Mouse (Mus musculus): ENCODE data around the gene Slc6a21. TPM values are rescaled to one million over a fixed set of nuclear protein-coding genes. Genes with fewer than 3 reads are reported as not detected.

Slc6a21 gene
- not detected in 2 replicates for polyA plus RNA-seq (2015; fragmentation: Nextera tagmentation; extraction: Ambion mirVana)

DNA sequence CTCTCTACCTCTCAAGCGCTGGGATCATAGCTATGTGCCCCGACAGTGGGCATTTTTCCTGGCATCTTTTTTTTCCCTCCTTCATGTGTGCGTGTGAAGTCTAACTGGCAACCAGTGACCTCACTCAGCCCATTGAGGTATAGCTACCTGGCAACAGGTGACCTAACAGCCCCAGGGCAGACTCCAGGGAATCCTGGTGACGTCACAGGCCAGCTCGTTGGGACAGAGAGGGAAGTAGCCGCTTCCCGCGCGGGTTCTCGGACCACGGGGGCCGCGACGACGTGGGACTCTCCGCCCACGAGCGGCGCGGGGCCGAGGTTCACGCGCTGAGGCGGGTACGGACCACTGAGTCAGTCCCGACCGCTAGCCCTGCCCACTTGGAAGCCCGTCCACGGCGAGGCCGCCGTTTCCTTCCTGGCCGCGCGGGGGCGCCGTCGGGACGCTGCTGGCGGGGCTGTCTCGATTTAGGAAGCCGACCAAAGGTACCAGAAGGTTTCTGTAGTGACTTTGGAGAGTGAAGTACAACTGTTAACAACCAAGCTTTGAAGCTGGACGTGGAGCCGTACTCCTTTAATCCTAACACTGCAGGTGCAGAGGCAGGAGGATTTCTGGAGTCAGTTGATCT, at the start of gene Slc6a21:
Gene Slc6a21 (plus strand): TSS at position 378 of the 625 bp plus-strand sequence.

DNA sequence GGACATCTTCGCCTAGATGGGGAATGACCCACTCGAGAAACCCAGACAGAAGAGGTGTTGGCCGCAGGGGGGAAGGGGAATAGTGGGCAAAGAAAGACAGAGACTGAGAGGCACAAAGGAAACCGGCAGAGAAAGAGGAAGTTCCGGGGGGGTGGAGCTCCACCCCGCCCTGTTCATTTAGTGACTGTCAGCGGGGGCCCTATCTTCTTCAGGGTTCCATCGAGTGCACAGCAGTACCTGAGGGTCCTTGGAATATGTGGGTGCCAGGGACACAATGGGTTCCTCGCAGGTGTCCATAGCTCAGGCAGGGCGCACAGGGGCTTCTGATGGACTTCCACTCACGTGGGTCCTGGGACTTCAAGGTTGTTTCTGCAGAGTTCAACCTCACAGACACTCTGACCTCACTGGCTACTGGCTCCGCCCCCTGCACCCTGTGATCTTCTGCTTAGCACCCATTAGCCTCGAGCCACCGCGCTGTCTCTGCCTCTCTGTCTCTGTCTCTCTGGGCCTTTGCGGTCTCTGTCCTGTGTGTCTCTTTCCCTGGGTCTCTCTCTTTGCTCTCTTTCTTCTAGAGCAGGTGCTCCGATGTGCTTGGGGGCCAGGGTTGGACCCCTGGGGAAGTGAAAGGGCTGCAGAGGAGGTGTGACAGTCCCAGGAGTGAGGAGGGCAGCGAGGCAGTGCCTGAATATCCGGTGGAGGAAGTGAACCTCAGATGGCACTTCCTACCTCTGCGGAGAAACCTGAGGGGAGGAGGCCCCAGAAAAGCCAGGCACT, 38.4 kb upstream of the Slc6a21 start, which contains the start of gene Cd37:
Gene Cd37 (minus strand): TSS at position 393 of the 774 bp plus-strand sequence.

DNA sequence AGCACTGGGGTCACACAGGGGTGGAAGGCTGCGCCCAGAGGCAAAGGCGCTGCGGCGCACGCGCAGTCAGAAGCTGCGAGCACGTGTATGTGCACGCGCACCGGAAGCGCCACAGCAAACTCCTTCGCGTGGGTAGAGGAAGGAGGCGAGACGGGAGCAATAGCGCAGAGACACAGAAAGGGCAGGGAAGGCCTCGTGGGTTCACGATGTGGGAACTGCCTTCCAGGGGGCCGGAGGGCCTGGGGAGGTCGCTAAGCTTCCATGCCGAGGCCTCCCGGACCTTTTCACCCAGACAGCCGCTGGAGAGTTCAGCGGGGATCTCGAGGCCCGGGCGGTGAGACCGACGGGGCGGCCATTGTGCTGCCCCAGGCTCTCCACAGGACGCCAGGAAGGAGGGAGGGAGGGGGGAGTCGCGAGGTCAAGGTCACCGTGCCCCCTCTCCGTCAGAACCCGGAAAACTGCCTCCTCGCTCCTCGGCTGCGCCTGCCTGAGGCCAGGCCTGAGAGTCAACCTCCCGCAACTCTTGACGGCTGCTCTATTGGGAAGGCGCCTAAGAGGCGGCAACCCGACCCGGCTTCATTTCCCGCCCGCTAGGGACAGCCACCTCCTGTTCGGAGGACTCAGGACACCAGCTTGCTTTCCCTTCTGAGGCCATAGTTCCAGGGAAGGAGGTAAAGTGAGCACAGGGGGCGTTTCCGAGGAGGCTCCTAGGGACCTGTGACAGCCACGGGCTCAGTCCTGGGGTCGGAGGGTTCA, 36.5 kb upstream of the Slc6a21 start, which contains the start of gene Slc6a16:
Gene Slc6a16 (plus strand): TSS at position 453 of the 756 bp plus-strand sequence.

DNA sequence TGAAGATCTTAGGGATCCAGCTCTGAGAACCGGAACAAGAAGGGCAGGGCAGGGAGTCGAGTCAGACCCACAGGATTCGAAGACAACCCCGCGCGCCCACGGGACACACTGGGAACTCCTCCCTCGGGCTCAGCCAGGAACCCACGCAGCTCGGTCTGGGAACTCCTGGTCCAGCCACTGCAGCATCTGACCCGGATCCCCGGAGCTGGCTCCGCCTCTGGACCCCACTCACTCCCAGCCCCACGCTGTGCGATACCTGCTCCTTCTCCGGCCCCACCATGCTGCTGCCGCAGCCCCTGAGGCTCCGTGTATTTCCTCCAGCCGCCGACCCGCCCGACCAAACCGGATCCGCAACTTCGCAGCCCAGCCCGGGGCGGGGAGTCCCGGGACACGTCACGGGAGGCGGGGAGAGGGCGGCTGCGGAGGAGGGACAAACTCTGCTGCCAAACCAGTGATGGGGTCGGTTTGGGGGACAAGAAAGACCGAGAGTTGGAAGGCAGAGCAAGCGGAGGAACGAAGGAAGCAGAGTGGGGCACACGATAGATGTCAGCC, 56.2 kb downstream of the Slc6a21 start, which contains the start of gene Trpm4:
Gene Trpm4 (minus strand): TSS at position 350 of the 552 bp plus-strand sequence.

DNA sequence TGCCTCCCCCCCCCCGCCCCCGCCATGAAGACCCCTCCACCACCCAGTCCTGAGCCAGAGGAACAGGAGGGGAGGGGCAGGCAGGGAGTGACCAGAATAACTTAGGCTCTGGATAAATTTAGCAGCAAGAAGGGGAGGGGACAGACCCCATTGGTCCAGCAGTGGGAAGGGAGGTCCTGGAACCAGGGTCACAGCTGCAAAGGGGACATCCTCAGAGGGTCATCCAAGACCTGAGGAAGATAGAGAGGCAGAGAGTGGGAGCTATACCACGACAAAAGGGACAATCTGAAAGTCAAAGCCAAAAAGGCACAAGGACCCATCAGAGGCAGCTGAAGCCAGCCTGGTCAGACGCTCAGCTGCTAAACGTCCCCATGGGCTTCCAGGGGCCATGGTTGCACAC, 57.7 kb downstream of the Slc6a21 start, which contains the start of gene Hrc:
Gene Hrc (plus strand): TSS at position 235 of the 400 bp plus-strand sequence.

Other genes with a start within 250 kb of the Slc6a21 start
- gene Prr12, start 224.6 kb upstream of the Slc6a21 start, polyA plus RNA-seq (2015; fragmentation: Nextera tagmentation; extraction: Ambion mirVana), result 3.9 and 5.0 TPM in 2 replicates
- 37.2 and 45.0 TPM in 2 replicates for gene Nosip, start 215.1 kb upstream of the Slc6a21 start, polyA plus RNA-seq (2015; fragmentation: Nextera tagmentation; extraction: Ambion mirVana)
- gene Prrg2, start 214.8 kb upstream of the Slc6a21 start, polyA plus RNA-seq (2015; fragmentation: Nextera tagmentation; extraction: Ambion mirVana), result 10.0 and 12.4 TPM in 2 replicates
- 80.3 and 93.9 TPM in 2 replicates for gene Rcn3, start 185.3 kb upstream of the Slc6a21 start, polyA plus RNA-seq (2015; fragmentation: Nextera tagmentation; extraction: Ambion mirVana)
- gene Fcgrt, start 173.7 kb upstream of the Slc6a21 start, polyA plus RNA-seq (2015; fragmentation: Nextera tagmentation; extraction: Ambion mirVana), result 59.4 and 86.0 TPM in 2 replicates
- gene Rps11, start 153.1 kb upstream of the Slc6a21 start, polyA plus RNA-seq (2015; fragmentation: Nextera tagmentation; extraction: Ambion mirVana), result 1,257 and 1,307 TPM in 2 replicates
- gene Rpl13a, start 148.8 kb upstream of the Slc6a21 start, polyA plus RNA-seq (2015; fragmentation: Nextera tagmentation; extraction: Ambion mirVana), result 1,601 and 1,631 TPM in 2 replicates
- 0.35 and 0.44 TPM in 2 replicates for gene Gm45713, start 141.3 kb upstream of the Slc6a21 start, polyA plus RNA-seq (2015; fragmentation: Nextera tagmentation; extraction: Ambion mirVana)
- gene Flt3l, start 141.1 kb upstream of the Slc6a21 start, polyA plus RNA-seq (2015; fragmentation: Nextera tagmentation; extraction: Ambion mirVana), result 7.2 and 9.3 TPM in 2 replicates
- 45.1 and 48.9 TPM in 2 replicates for gene Pih1d1, start 123.2 kb upstream of the Slc6a21 start, polyA plus RNA-seq (2015; fragmentation: Nextera tagmentation; extraction: Ambion mirVana)
- gene Aldh16a1, start 122.9 kb upstream of the Slc6a21 start, polyA plus RNA-seq (2015; fragmentation: Nextera tagmentation; extraction: Ambion mirVana), result 29.7 and 31.2 TPM in 2 replicates
- not detected in 2 replicates for gene Slc17a7, start 113.6 kb upstream of the Slc6a21 start, polyA plus RNA-seq (2015; fragmentation: Nextera tagmentation; extraction: Ambion mirVana)
- gene Gfy, start 97.9 kb upstream of the Slc6a21 start, polyA plus RNA-seq (2015; fragmentation: Nextera tagmentation; extraction: Ambion mirVana), result not detected in 2 replicates
- not detected in 2 replicates for gene Pth2, start 96.5 kb upstream of the Slc6a21 start, polyA plus RNA-seq (2015; fragmentation: Nextera tagmentation; extraction: Ambion mirVana)
- gene Ccdc155, start 72.6 kb upstream of the Slc6a21 start, polyA plus RNA-seq (2015; fragmentation: Nextera tagmentation; extraction: Ambion mirVana), result 0.12 and 0.29 TPM in 2 replicates
- 7.5 and 8.4 TPM in 2 replicates for gene Dkkl1, start 65.4 kb upstream of the Slc6a21 start, polyA plus RNA-seq (2015; fragmentation: Nextera tagmentation; extraction: Ambion mirVana)
- 14.5 and 20.8 TPM in 2 replicates for gene Tead2, start 61.8 kb upstream of the Slc6a21 start, polyA plus RNA-seq (2015; fragmentation: Nextera tagmentation; extraction: Ambion mirVana)
- 71.1 and 87.7 TPM in 2 replicates for gene Cd37, start 38.4 kb upstream of the Slc6a21 start, polyA plus RNA-seq (2015; fragmentation: Nextera tagmentation; extraction: Ambion mirVana)
- gene Slc6a16, start 36.4 kb upstream of the Slc6a21 start, polyA plus RNA-seq (2015; fragmentation: Nextera tagmentation; extraction: Ambion mirVana), result 0.10 TPM in 1 of 2 replicates, not detected in the other
- 2.9 and 4.7 TPM in 2 replicates for gene Trpm4, start 56.3 kb downstream of the Slc6a21 start, polyA plus RNA-seq (2015; fragmentation: Nextera tagmentation; extraction: Ambion mirVana)
- gene Hrc, start 57.8 kb downstream of the Slc6a21 start, polyA plus RNA-seq (2015; fragmentation: Nextera tagmentation; extraction: Ambion mirVana), result 0.06 and 0.12 TPM in 2 replicates
- 0.35 and 0.65 TPM in 2 replicates for gene Ppfia3, start 89.5 kb downstream of the Slc6a21 start, polyA plus RNA-seq (2015; fragmentation: Nextera tagmentation; extraction: Ambion mirVana)
- gene Lin7b, start 93.1 kb downstream of the Slc6a21 start, polyA plus RNA-seq (2015; fragmentation: Nextera tagmentation; extraction: Ambion mirVana), result 0.41 TPM in 1 of 2 replicates, not detected in the other
- gene Snrnp70, start 118.2 kb downstream of the Slc6a21 start, polyA plus RNA-seq (2015; fragmentation: Nextera tagmentation; extraction: Ambion mirVana), result 126 and 132 TPM in 2 replicates
- 0.05 and 0.06 TPM in 2 replicates for gene Kcna7, start 128.1 kb downstream of the Slc6a21 start, polyA plus RNA-seq (2015; fragmentation: Nextera tagmentation; extraction: Ambion mirVana)
- gene Ntf5, start 136.2 kb downstream of the Slc6a21 start, polyA plus RNA-seq (2015; fragmentation: Nextera tagmentation; extraction: Ambion mirVana), result 1.1 and 1.4 TPM in 2 replicates
- gene Lhb, start 143.3 kb downstream of the Slc6a21 start, polyA plus RNA-seq (2015; fragmentation: Nextera tagmentation; extraction: Ambion mirVana), result not detected in 2 replicates
- 5.7 and 6.9 TPM in 2 replicates for gene Gys1, start 157.3 kb downstream of the Slc6a21 start, polyA plus RNA-seq (2015; fragmentation: Nextera tagmentation; extraction: Ambion mirVana)
- 97.6 and 107 TPM in 2 replicates for gene Ruvbl2, start 160.6 kb downstream of the Slc6a21 start, polyA plus RNA-seq (2015; fragmentation: Nextera tagmentation; extraction: Ambion mirVana)
- gene Ftl1, start 182.4 kb downstream of the Slc6a21 start, polyA plus RNA-seq (2015; fragmentation: Nextera tagmentation; extraction: Ambion mirVana), result 4,601 and 4,690 TPM in 2 replicates
- gene Bax, start 189.4 kb downstream of the Slc6a21 start, polyA plus RNA-seq (2015; fragmentation: Nextera tagmentation; extraction: Ambion mirVana), result 119 TPM in 2 replicates
- 0.73 and 0.78 TPM in 2 replicates for gene Tulp2, start 204.4 kb downstream of the Slc6a21 start, polyA plus RNA-seq (2015; fragmentation: Nextera tagmentation; extraction: Ambion mirVana)
- gene Gm45808, start 209.3 kb downstream of the Slc6a21 start, polyA plus RNA-seq (2015; fragmentation: Nextera tagmentation; extraction: Ambion mirVana), result not detected in 2 replicates
- gene Dhdh, start 211.3 kb downstream of the Slc6a21 start, polyA plus RNA-seq (2015; fragmentation: Nextera tagmentation; extraction: Ambion mirVana), result 2.0 and 2.8 TPM in 2 replicates
- gene Nucb1, start 232.9 kb downstream of the Slc6a21 start, polyA plus RNA-seq (2015; fragmentation: Nextera tagmentation; extraction: Ambion mirVana), result 129 and 141 TPM in 2 replicates
- 173 and 199 TPM in 2 replicates for gene Ppp1r15a, start 248.8 kb downstream of the Slc6a21 start, polyA plus RNA-seq (2015; fragmentation: Nextera tagmentation; extraction: Ambion mirVana)
- gene Plekha4, start 248.8 kb downstream of the Slc6a21 start, polyA plus RNA-seq (2015; fragmentation: Nextera tagmentation; extraction: Ambion mirVana), result 1.6 and 2.5 TPM in 2 replicates